Mouse (Mus musculus): ENCODE results near the gene Spns3.
"Not testable (repeated sequence)": the region's sequence is repeated elsewhere in the genome, so short reads cannot be mapped to it uniquely, and the experiment has no call there.

The Spns3 gene

DNA sequence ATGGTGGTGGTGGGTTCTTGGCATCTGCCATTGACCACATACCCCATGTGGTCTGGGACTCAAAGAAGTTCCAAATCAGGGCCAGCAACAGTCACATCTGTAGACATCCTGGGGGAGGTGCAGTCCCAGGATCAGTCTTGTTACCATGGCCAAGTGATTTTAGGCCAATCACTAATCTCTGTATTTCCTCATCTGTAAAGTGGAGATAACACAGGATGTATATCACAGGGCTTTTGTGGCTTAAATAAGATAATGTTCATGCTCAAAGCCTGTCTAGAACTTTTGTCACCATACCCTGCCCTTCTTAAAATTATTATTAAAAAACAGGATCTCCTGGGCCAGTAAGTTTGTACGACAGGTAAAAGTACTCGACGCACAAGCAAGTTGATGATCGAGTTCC is 6.2 kb upstream of the Spns3 start:
- DNase-seq, result no peak

DNA sequence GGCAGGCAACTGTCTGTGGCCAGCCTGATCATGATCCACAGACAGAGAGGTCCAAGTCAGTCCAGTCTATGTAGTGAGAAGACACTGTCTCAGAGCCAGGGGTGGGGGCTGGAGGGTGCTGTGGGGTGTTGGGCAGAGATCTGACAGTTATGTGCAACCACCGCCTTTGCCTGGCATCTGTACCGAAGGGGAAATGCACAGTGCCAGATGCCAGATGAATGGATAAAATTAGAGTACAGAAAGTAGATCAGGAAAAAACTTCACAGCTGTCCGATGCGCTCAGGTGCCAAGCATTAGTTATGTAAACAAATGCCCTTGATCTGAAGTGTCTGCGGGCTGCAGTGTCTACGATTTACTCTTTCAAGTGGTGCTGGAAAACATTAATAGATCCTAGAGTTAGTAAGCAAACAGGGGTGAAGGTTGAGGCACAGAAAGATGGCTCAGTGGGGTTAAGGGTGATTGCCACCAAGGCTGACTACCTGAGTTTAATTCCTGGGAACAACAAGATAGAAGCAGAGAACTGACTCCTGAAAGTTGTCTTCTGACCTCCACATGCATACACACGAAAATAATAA is 1.3 kb upstream of the Spns3 start:
- DNase-seq, result peak; percentile 17

DNA sequence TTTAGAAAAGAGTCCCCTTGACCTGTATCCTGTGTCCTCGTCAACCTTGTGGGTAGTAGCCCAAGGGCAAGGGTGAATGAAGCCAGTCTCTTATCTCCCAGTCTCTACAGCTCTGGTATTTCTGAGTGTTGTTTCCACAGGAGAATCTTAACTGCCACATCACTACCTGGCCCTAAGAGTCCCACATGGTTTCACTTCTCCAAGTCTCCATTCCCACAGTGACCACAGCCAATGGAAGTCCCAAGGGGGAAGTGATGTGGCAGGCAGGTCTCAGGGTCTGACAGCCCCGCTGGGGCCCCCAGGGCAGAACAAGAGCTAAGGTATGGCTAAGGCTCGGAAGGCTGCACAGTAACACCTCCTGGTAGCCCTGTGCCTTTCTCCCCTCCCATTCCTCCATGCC is 3.1 kb downstream of the Spns3 start:
- no peak for DNase-seq

DNA sequence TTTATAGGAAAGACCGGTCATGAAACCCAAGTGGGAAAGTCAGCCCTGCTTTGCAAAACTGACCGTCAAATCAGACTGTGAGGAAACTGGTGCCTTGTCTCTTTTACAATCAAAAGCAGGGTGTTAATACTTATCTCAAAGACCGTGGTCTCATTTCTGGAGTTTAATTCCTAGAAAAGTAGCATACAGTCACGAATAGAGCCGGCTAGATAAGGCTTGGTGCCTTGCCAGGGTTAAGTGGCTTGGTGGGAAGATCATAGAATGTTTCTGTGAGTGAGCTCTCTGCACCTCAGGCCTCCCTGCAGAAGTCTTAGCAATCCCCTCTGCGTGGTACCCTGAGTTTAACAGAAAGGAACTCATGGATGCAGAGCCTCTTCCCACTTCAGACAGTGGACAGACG is 5.6 kb downstream of the Spns3 start:
- DNase-seq, result no peak

DNA sequence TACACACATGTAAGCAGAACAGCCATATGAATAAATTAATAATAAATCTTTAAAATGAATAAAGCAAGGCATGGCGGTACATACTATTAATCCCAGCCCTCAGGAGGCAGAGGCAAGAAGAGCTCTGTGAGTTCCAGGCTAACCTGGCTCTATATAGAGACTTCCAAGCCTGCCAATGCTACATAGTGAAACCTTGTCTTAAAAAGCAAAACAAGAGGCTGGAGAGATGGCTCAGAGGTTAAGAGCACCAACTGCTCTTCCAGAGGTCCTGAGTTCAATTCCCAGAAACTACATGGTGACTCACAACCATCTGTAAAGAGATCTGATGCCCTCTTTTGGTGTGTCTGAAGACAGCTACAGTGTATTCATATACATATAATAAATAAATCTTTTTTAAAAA is 6.6 kb downstream of the Spns3 start:
- DNase-seq, result not testable (repeated sequence)

DNA sequence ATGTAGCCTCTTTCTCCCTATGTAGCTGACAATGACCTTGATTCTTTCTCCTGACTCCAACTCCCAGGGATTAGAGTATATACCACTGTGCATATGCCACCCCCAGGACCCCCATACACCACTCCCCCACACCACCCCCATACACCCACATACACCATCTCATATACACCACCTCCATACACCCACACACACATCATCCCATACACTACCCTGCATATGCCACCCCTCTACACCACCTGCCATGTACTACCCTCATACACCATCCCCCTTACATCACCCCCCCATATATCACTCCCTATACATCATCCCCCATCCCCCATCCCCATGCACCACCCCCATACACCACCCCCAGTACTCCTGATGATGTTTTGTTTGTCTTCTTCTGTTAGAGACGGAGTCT is 7.7 kb downstream of the Spns3 start:
- DNase-seq, result no peak

DNA sequence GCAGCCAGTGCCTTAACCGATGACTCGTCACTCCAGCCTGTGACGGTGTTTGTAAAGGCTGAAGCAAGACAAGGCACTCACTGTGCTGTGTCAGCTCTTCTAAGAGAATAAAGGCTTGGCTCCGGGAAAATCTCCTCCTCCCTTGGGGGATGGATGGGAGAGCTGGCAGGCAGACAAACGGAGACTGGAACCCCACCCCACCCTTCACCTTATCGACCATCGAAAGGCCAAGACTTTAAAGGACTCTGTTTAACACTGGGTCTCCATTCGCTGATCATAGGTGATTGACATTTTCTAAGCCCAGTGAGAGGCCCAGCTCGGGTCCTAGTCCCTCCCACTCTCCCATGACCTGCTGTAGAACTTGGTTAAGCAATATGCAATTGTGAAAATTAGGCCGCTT is 8.4 kb downstream of the Spns3 start:
- no peak for DNase-seq

DNA sequence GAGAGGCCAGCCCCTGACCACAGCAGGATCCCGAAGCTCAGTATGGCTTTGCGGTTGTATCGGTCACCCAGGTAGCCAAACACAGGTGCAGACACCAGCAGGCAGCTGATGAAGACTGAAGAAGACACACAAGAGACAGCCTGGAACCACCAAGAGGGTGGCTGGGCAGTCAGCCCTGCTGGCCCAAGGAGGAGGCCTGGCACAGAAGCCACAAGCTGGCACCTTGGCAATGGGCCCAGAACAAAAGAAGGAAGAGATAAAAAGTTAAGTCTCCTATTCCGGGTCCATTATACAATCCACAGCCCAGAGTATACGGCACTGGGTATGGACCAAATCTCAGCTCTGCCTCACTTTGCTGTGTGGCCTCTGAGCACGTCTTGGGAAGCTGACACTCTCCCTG is 9.9 kb downstream of the Spns3 start:
- DNase-seq, result no peak

DNA sequence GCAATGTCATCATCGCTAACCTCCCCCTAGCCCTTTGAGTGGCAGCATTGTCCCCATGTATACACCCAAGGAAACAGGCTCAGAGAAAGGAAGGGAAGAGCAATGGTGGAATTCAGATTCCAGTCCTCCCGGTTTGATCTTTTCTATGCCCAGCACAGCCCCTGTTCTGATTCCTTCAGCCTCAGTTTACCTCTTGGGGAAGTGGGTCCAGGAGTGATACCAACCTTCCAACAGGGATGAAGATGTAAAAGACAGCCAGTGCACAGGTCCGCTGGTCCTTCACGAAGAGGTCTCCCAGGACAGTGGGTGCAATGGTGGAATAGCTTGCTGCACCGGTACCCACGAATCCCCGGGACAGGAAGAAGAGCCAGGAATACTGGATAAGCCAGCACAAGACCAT is 11.5 kb downstream of the Spns3 start:
- DNase-seq, result no peak

DNA sequence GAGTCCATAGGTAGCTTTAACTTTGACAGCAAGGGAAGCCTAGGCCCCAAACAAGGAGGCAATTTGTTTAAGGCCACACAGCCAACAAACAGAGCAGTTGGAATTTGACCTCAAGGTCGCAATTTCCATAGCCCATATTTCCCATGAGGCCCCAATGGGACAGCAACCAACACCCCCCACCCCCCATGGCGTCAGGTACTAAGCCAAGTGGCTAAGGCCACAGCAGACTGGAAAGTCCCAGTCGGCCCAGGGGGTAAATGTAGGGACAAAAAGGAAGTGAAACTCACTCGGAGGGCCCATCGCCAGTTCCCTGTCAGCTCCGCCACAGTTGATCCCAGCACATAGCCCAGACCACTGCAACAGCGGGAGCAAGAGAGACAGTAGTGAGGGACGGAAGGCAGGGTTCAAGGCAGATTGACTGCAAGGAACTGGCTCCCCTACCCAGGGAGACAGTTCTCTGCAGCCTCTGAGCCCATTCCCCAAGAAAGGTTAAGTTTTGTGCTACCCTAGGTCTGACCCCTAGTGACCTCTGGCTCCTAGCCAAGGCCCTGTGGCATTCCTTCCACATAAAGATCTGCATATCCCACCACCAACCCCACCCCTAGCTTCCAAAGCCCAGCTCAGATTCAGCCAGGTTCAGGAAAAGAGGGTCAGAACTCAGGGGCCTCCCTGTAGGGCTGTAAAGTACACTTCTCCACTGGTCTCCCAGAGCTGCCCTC is 12.1 kb downstream of the Spns3 start:
- no peak for DNase-seq

DNA sequence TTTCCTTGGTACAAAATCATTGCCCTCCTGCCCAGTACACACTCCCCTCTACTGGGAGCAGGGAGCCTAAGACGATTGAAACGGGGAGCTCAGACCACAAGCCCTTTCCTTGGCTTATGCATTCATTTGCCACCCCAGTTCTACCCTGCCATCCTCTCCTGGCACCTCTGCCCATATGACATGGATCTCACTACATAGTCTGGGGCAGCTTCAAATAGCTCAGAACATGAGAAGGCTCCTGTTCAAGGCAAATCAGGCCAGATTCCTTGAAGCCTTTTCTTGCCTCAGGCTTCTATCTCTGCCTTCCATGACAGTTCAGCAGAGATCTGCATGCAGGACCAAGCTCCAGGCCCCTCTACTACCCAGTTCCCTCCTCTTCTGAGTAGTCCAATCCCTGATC is 12.8 kb downstream of the Spns3 start:
- DNase-seq, result no peak

DNA sequence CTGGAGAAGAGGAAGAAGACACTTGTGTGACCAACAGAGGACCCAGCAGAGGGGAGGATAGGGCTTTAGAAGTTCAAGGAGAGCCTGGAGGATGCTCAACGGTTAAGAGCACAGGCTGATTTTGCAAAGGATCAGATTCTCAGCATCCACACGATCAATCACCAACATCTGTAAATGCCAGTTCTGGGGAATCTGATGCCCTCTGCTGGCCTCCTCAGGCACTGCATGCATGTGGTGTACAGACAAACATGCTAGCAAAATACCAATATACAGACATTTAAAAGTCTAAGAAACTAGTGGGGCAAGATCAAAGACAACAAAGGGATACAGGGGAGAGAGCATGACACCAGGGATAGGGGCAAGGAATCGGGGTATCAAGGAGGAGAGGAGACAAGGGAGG is 14.8 kb downstream of the Spns3 start:
- DNase-seq, result peak; percentile 53

DNA sequence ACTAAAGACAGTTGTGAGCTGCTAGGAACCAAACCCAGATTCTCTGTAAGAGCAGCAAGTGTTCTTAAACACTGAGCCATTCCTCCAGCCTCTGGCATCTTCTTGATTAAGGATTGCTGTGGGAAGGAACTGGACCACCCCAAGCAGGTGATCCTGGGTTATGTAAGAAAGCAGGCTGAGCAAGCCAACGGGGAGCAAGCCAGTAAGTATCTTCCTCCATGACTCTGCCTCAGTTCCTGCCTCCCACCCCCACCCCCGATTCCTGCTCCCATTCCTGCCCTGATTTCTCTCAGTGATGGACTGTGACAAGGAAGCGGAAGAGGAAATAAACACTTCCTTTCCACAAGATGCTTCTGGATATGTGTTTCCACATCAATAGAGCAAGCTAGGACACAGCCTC is 17.4 kb downstream of the Spns3 start:
- DNase-seq, result no peak

DNA sequence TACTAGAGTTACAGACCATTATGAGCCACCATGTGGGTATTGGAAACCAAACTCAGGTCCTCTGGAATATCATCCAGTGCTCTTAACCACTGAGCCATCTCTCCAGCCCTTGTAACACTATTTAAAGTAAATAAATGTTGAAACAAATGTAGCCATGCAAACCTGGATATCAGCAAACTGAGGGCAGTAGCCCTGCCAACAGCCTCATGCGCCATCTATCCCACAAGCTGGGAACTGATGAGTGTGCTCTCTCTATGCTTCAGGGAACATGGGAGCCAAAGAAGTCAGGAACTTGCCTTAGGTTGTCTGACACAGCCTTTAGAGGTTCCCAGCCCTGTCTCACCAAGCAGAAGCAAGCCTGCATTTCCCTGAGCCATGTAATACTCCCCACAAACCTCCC is 18.7 kb downstream of the Spns3 start:
- DNase-seq, result no peak

DNA sequence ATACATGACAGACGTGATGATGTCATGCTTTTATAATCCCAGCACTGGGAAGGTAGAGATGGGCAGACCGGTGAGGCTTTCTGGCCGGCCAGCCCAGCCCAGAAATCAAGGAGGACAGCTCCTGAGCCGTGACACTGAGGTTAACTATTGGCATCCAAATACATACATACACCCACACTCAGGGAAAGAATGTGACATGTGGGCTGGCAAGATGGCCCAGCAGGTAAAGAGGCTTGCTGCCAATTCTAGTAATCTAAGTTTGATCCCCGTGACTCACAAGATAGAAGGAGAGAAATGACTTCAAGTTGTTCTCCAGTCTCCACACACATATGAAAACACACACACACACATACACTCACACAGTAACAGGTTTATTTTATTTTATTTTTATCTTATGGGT is 19.2 kb downstream of the Spns3 start:
- no peak for DNase-seq

DNA sequence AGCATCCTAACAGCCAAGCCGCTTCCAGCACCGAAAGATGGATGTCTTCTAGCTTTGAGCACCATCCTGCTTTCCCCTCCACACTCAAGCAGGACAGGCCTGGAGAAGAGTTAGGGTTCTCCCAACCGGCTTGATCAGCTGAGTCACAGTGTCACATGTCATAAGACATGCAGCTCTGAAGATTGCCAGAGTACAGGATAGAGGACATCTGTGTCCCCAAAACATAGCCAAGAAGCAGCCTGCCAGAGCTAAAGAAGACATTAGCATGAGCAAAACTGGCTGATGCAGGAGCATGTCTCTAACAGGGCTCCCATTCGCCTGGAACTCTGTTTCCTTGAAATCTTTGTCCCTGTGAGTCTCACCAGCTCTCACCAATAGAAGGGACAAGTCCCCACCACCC is 24.1 kb downstream of the Spns3 start:
- DNase-seq, result no peak

DNA sequence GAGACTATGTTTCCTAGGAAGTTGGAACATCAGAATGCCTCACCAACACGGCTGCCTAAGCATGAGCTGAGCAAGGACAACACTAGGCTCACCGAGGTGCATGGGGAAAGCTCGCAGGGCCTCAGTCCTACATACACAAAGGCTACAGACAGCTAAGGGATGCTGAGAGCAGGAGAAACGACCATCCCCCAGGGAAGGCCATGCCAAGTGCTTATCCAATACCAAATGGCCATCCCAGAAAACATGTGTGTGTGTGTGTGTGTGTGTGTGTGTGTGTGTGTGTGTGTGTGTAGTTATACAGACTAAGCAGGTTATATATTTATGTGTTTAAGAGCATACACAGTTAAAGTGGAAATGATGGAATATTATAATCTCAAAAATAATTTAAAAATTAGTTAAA is 26.6 kb downstream of the Spns3 start:
- no peak for DNase-seq

DNA sequence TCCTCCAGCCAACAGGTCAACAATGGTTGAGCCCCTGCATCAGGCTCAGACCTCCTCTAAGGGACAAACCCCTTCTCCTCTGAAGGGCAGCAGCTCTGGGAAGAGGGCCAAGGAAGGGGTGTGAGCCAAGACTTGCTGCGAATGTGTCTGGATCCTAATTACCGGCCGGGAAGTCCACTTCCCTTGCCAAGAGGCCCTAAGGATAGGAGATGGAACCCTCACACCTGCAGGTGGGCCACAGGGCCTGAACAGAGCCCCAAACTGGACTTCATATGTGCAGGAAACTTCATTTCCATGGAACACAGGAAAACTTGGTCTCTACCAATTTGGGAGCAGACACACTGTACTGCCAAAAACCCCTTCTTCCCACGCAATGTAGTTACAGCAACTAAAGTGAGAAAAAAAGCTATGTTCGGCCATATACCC is 27.7 kb downstream of the Spns3 start:
- DNase-seq, result no peak

DNA sequence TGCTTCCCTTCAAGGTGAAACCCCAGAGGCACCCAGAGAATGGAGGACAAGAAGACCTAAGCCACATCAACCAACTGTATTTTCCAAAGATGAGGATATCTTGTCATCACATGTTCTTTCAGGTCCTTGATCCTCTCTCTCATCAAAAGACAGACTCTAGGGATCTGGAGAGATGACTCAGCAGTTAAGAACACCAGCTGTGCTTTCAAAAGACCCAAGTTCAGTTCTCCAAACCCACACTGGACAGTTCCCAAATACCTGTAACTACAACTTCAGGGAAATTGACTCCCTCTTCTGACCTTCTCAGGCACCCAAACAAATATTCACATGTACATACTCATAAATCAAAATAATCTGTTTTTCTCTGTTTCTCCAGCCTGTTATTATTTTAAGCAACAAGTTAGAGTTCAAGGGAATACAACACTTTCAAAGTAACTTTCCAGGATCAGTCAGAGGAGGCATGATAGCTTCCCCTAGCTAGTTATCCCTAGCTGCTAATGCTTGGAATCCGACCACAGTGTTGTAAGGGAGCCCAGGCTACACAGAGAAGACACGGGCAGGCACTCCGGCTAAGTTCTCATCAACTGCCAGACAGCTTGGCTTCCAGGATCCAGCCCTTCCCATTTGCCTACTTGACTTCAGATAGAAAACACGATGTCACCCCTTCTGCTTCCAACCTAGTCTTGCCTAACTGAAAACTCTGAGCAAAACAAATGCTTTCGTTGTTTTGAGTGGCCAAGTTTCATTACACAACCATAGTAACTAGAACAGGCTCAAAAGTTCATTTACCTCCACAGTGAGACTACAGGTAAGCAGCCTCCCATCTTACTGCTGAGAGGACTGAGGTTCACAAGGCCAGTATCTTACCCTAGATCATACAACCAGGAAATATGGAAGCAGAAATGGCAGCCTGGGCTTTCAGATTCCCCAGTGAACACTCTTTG is 28.4 kb downstream of the Spns3 start:
- no peak for DNase-seq

DNA sequence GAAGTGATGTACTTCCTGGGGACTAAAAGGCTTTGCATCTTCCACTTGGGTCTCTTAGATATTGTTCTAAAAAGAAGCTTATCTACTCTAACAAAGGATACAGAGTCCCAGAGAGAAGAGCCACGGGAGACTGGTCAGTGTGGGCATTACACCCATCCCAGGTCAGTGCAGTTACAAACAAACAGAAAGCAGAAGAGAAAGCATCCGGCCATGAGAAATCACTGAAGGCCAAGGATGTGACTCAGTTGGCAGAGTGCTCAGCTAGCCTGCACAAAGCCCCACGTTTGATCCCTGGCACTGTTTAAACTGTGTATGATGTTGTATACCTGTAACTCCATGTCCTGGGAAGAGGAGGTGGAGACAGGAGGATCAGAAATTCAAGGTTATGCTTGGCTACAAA is 30.4 kb downstream of the Spns3 start:
- no peak for DNase-seq

DNA sequence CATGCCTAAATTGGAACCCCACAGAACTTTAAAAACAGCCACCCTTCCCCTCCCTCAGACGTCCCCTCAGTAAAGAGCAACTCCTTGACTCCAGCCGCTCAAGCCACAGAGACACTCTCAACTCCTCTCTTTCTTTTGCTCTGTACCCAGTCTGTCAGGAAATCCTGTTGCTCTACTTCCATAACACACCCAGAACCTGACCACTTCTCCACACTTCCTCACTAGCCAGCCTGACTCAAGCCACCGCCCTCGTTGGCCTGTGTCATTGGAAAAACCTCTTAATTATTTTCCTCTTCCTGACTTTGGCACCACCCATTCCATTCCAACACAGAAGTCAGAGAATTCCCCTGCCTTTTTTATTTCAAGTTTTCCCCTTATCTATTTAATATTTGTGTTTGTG is 31.1 kb downstream of the Spns3 start:
- no peak for DNase-seq

DNA sequence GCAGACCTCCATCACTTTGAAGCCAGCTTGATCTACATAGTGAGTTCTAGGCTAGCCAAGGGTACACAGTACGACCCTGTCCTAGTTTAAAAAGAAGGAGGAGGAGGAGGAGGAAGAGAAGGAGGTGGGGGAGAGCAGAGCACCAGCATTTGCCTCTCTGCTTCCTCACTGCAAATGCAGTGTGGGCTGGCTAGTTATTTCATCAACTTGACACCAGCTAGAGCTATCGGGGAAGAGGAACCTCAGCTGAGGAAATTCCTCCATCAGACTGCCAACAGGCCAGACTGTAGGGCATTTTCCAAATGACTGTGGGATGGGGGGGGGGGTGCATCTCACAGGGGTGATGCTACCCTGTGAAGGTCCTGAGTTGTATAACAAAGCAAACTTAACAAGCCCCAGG is 31.9 kb downstream of the Spns3 start:
- no peak for DNase-seq

DNA sequence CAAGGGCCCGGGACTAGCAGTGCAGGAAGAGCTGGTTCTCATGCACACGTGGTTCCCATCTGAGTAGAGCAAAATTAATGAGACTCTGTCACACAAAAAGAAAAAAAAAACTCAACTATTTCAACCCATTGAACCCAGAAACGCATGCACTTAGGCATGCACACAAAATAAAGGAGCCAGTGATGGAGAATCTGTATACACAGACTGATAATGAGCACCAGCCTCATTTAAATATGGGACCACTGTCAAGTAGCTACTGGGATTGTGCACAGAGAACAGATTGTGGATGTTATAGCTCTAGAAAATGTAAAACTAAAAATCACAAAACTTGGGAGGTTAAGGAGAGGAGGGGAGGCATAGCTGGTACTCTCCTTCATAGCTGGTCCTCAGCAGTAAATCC is 35.3 kb downstream of the Spns3 start:
- DNase-seq, result no peak

DNA sequence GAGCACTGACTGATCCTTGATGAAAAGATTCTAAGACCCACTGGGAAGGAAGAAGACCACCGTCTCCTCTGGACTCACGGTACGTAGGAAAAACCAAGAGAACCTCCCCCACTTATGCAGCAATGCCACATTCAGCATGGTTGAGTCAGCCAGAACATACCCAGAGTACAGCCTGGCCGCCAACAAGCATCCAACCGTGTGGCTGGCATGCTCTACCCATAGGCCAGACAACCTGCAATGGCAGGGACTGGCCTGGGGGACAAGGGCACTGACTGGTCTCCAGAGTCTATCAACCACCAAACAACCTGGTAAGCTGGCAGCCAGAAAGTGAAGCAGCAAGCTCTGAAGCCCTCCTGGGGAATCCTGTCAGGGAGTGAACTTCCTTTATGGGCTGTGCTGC is 41.7 kb downstream of the Spns3 start:
- no peak for DNase-seq

Data from thymus, postnatal 25 days (tissue).